In genomic region chr7:118489706-118490665, GRCm38 (mm10) we compare ENCODE assay signal across 8 mouse cellular contexts. TPM values are rescaled to one million over a fixed set of nuclear protein-coding genes. Genes with fewer than 3 reads are reported as not detected.
A peak's percentile ranks its signal among the peaks of the same experiment; 100 is the strongest.
DNase-seq lines count a peak whose midpoint lies in the region; ATAC-seq and TF ChIP-seq lines count a peak whose summit lies in the region.

No protein-coding gene starts in this region.

- ATAC-seq in embryonic facial prominence, embryonic 12.5 days (ENCODE audit: insufficient number of reproducible peaks, insufficient read depth, low FRiP score, low TSS enrichment) = no peak
- ATAC-seq in intestine, embryonic 14.5 days (replicated peaks; ENCODE audit: low FRiP score, low TSS enrichment, low read depth) = peak; percentile 1; the same call in 1 of the 2 replicates
- no peak for ATAC-seq in neural tube, embryonic 11.5 days (ENCODE audit: insufficient read depth, low FRiP score, low TSS enrichment)

- peaks cover 23% of the 10 kb centered on the region for H3K27me3 ChIP-seq in embryonic facial prominence, embryonic 12.5 days
- 0 out of 2 replicates have a peak, but pooled peaks cover 3% of the 10 kb centered on the region for H3K27me3 ChIP-seq in intestine, embryonic 14.5 days (replicated peaks; ENCODE audit: control insufficient read depth, insufficient read depth, low read length)
- H3K27me3 ChIP-seq in neural tube, embryonic 11.5 days (ENCODE audit: control insufficient read depth, insufficient read depth, low read length) = peaks cover 28% of the 10 kb centered on the region

- H3K27ac ChIP-seq in embryonic facial prominence, embryonic 12.5 days = no peak overlapping the region
- H3K27ac ChIP-seq in intestine, embryonic 14.5 days (ENCODE audit: low read depth) = no peak overlapping the region
- H3K27ac ChIP-seq in neural tube, embryonic 11.5 days (ENCODE audit: low read depth, low read length) = no peak overlapping the region

- H3K36me3 ChIP-seq in embryonic facial prominence, embryonic 12.5 days = no peaks in the 10 kb centered on the region
- peaks cover 19% of the 10 kb centered on the region for H3K36me3 ChIP-seq in intestine, embryonic 14.5 days (ENCODE audit: control insufficient read depth, insufficient read depth, low read length)
- no peaks in the 10 kb centered on the region; the same call in 1 of the 2 replicates for H3K36me3 ChIP-seq in neural tube, embryonic 11.5 days (ENCODE audit: control insufficient read depth, insufficient read depth, low read length)

- TF ChIP-seq CTCF in lung, adult 2 months (IDR thresholded peaks at IDR 0.05; ENCODE audit: insufficient read depth, low read length) = no peak

- no peaks in the 10 kb centered on the region for H3K9me3 ChIP-seq in embryonic facial prominence, embryonic 12.5 days
- no peaks in the 10 kb centered on the region for H3K9me3 ChIP-seq in intestine, embryonic 14.5 days (ENCODE audit: control insufficient read depth, low read length)
- no peaks in the 10 kb centered on the region for H3K9me3 ChIP-seq in neural tube, embryonic 11.5 days (ENCODE audit: control insufficient read depth, low read length)

- TF ChIP-seq POLR2A in lung, adult 2 months (IDR thresholded peaks at IDR 0.05; ENCODE audit: borderline replicate concordance, extremely low read depth, low read depth, low read length) = no peak

- 48% methylated on average over 57 of the region's 57 CpGs for WGBS in lung, adult 2 months
- WGBS in embryonic facial prominence, embryonic 12.5 days = 22% methylated on average over 57 of the region's 57 CpGs
- 40% methylated on average over 57 of the region's 57 CpGs for WGBS in intestine, embryonic 14.5 days
- WGBS in neural tube, embryonic 11.5 days = 14% methylated on average over 57 of the region's 57 CpGs

- H3K4me2 ChIP-seq in embryonic facial prominence, embryonic 12.5 days (replicated peaks) = peak overlapping the region; percentile 85
- H3K4me2 ChIP-seq in intestine, embryonic 14.5 days (ENCODE audit: low read length) = peak overlapping the region; percentile 85
- H3K4me2 ChIP-seq in neural tube, embryonic 11.5 days (ENCODE audit: low read depth) = peak overlapping the region; percentile 74

- peak overlapping the region; percentile 93 for H3K4me3 ChIP-seq in lung, adult 2 months (replicated peaks; ENCODE audit: extremely low read depth, low read depth, low read length)
- peak overlapping the region; percentile 60 for H3K4me3 ChIP-seq in embryonic facial prominence, embryonic 12.5 days
- H3K4me3 ChIP-seq in intestine, embryonic 14.5 days (ENCODE audit: low read depth, low read length) = peak overlapping the region; percentile 89
- peak overlapping the region; percentile 58; the same call in 1 of the 2 replicates for H3K4me3 ChIP-seq in neural tube, embryonic 11.5 days (ENCODE audit: low read depth, low read length)

- intact Hi-C loops in left cerebral cortex, postnatal 14 days (cut with DNase I) = no loop called here

- H3K9ac ChIP-seq in embryonic facial prominence, embryonic 12.5 days = peak overlapping the region; percentile 81; the same call in 1 of the 2 replicates
- no peak overlapping the region for H3K9ac ChIP-seq in intestine, embryonic 14.5 days (ENCODE audit: low read length)
- H3K9ac ChIP-seq in neural tube, embryonic 11.5 days (ENCODE audit: low read length) = no peak overlapping the region

- peaks cover 18% of the 10 kb centered on the region for H3K4me1 ChIP-seq in lung, adult 2 months (ENCODE audit: control insufficient read depth, insufficient read depth, low read length)
- H3K4me1 ChIP-seq in embryonic facial prominence, embryonic 12.5 days = peaks cover 29% of the 10 kb centered on the region
- H3K4me1 ChIP-seq in intestine, embryonic 14.5 days (replicated peaks; ENCODE audit: control insufficient read depth, insufficient read depth, low read length) = peaks cover 39% of the 10 kb centered on the region
- peaks cover 3% of the 10 kb centered on the region; the same call in 1 of the 2 replicates for H3K4me1 ChIP-seq in neural tube, embryonic 11.5 days (ENCODE audit: control insufficient read depth, insufficient read depth, low read length)

- no peak for DNase-seq in lung, adult 2 months
- DNase-seq in lung, postnatal 25 days (ENCODE audit: low spot score) = no peak
- no peak for DNase-seq in intestine, embryonic 14.5 days (ENCODE audit: low spot score)
- no peak for DNase-seq in neural tube, embryonic 11.5 days (ENCODE audit: low spot score)
- no peak for DNase-seq in left cerebral cortex, postnatal 14 days (ENCODE audit: low spot score in 2 of 2)
- DNase-seq in ovary, postnatal 14 days (ENCODE audit: low spot score) = no peak
- no peak for DNase-seq in T-cell, adult 2 months (ENCODE audit: low spot score)

RNA-seq across cellular contexts. Expression of gene Itpripl2, which starts 1.8 kb away (rescaled TPM):
- polyA plus RNA-seq in lung, adult 2 months (2012; rRNA removed) = 60.9 and 84.2 TPM in 2 replicates
- polyA plus RNA-seq in embryonic facial prominence, embryonic 12.5 days (2016; fragmentation: Nextera tagmentation; extraction: Ambion mirVana) = 4.8 and 5.2 TPM in 2 replicates
- 2.6 and 2.8 TPM in 2 replicates for polyA plus RNA-seq in intestine, embryonic 14.5 days (2014; fragmentation: Nextera tagmentation; extraction: Ambion mirVana)
- polyA plus RNA-seq in neural tube, embryonic 11.5 days (2014; fragmentation: Nextera tagmentation; extraction: Ambion mirVana) = 1.1 and 1.4 TPM in 2 replicates
- total RNA-seq in left cerebral cortex, postnatal 14 days (2021) = 1 to 10 TPM; 4.0 to 4.3 TPM

RNA-seq across cellular contexts. Expression of gene Syt17, which starts 42.0 kb away (rescaled TPM):
- polyA plus RNA-seq in lung, adult 2 months (2012; rRNA removed) = 5.0 and 6.8 TPM in 2 replicates
- 2.5 and 2.8 TPM in 2 replicates for polyA plus RNA-seq in embryonic facial prominence, embryonic 12.5 days (2016; fragmentation: Nextera tagmentation; extraction: Ambion mirVana)
- 8.3 and 9.1 TPM in 2 replicates for polyA plus RNA-seq in intestine, embryonic 14.5 days (2014; fragmentation: Nextera tagmentation; extraction: Ambion mirVana)
- polyA plus RNA-seq in neural tube, embryonic 11.5 days (2014; fragmentation: Nextera tagmentation; extraction: Ambion mirVana) = 7.8 and 8.0 TPM in 2 replicates
- 10 to 100 TPM; 61.8 to 68.6 TPM for total RNA-seq in left cerebral cortex, postnatal 14 days (2021)

RNA-seq across cellular contexts. Expression of gene Coq7, which starts 43.2 kb away (rescaled TPM):
- 29.2 and 41.4 TPM in 2 replicates for polyA plus RNA-seq in lung, adult 2 months (2012; rRNA removed)
- polyA plus RNA-seq in embryonic facial prominence, embryonic 12.5 days (2016; fragmentation: Nextera tagmentation; extraction: Ambion mirVana) = 87.2 and 90.4 TPM in 2 replicates
- 139 and 142 TPM in 2 replicates for polyA plus RNA-seq in intestine, embryonic 14.5 days (2014; fragmentation: Nextera tagmentation; extraction: Ambion mirVana)
- 118 and 127 TPM in 2 replicates for polyA plus RNA-seq in neural tube, embryonic 11.5 days (2014; fragmentation: Nextera tagmentation; extraction: Ambion mirVana)
- total RNA-seq in left cerebral cortex, postnatal 14 days (2021) = 10 to 100 TPM; 38.6 to 39.4 TPM
